Mouse (Mus musculus): ENCODE results near the gene Fancd2.

Gene Fancd2

GRCm38 (mm10) chr6:113612258-113612969 is 80.9 kb downstream of the Fancd2 start:
- no peak for DNase-seq

- DNase-seq: no peak
Observed at GRCm38 (mm10) chr6:113614152-113614551, 82.7 kb downstream of the Fancd2 start.

- DNase-seq: no peak
Observed at GRCm38 (mm10) chr6:113614997-113615396, 83.5 kb downstream of the Fancd2 start.

- DNase-seq: no peak
Observed at GRCm38 (mm10) chr6:113615489-113615888, 84.0 kb downstream of the Fancd2 start.

GRCm38 (mm10) chr6:113623386-113623785 is 91.9 kb downstream of the Fancd2 start:
- DNase-seq: no peak

- peak; percentile 90 to 92 for DNase-seq
Observed at GRCm38 (mm10) chr6:113623941-113624751, 92.7 kb downstream of the Fancd2 start, which contains the start of gene Vhl. Vhl (plus strand) TSS chr6:113623959.

- peak; percentile 57 to 60 for DNase-seq
Observed at GRCm38 (mm10) chr6:113624989-113625770, 93.7 kb downstream of the Fancd2 start.

- no peak for DNase-seq
Observed at GRCm38 (mm10) chr6:113630322-113630721, 98.8 kb downstream of the Fancd2 start.

GRCm38 (mm10) chr6:113632863-113633262 is 101.4 kb downstream of the Fancd2 start:
- no peak for DNase-seq

GRCm38 (mm10) chr6:113638302-113639040 is 107.0 kb downstream of the Fancd2 start, which contains the start of gene Irak2:
Irak2 (plus strand) TSS chr6:113638467.
- peak; percentile 97 for DNase-seq

GRCm38 (mm10) chr6:113639201-113639600 is 107.7 kb downstream of the Fancd2 start:
- DNase-seq: no peak

GRCm38 (mm10) chr6:113642605-113643004 is 111.1 kb downstream of the Fancd2 start:
- DNase-seq: no peak

GRCm38 (mm10) chr6:113643021-113643420 is 111.5 kb downstream of the Fancd2 start:
- DNase-seq: no peak

GRCm38 (mm10) chr6:113643967-113644366 is 112.5 kb downstream of the Fancd2 start:
- no peak for DNase-seq

GRCm38 (mm10) chr6:113644808-113645207 is 113.3 kb downstream of the Fancd2 start:
- no peak for DNase-seq
